Mouse (Mus musculus): Measurements from ENCODE around the gene Tmsb10.

- TF ChIP-seq CTCF (IDR thresholded peaks at IDR 0.05; ENCODE audit: borderline replicate concordance, insufficient read depth, low read depth, low read length) (no peak), POLR2A (IDR thresholded peaks at IDR 0.05; ENCODE audit: borderline replicate concordance, insufficient read depth, low read length) (no peak)
Measured at GRCm38 (mm10) chr6:72969787-72970186, 11.2 kb upstream of the Tmsb10 start.
